Mouse (Mus musculus) cerebellum, postnatal 10 days (tissue): ENCODE measurements around the gene Ptgfrn.

Experiments used
- DNase-seq, 2 experiments: peaks; one replicate each; pipeline ENCODE4 v3.0.0; 2021; ENCODE audit warnings: mixed read lengths in 2 of 2

Gene Ptgfrn

DNA sequence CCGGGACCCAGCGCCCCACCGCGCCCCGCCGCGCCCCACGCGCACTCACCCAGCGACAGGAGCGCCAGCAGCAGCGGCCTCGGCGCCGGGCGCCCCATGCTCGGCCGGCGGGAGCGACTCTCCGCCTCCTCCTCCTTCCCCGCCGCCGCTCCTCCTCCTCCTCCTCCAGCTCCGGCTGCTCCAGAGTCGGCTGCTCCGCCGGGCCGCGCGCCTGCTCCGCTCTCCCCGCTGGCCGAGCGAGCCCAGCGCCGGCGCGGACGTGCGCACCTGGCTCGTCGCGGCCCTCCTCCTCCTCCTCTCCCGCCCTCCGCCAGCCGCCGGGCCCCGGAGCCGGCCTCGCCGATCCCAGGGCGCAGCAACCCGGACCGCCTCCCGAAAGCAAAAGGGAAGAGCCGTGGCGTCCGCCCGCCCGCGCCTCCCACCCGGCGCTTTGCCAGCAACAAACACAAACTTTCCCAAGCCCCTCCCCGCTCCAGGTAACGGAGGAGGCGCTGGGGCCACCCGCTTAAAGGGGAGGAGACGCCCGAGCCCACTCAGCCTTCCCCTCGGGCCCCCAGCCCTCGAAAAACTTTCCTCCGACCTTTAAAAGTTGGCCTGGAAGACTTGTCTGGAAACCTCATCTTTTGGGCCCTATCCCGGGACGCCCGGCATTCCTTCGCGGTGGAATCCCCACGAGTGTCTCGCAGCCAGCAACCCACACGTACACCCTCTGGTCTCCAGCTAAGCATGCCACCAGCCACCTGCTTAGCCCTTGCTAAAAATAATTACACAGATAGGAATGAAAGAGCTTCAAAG is at the start of gene Ptgfrn:
Gene Ptgfrn (minus strand): TSS at position 236 of the 795 bp plus-strand sequence.
- DNase-seq: peak; percentile 73 to 74

DNA sequence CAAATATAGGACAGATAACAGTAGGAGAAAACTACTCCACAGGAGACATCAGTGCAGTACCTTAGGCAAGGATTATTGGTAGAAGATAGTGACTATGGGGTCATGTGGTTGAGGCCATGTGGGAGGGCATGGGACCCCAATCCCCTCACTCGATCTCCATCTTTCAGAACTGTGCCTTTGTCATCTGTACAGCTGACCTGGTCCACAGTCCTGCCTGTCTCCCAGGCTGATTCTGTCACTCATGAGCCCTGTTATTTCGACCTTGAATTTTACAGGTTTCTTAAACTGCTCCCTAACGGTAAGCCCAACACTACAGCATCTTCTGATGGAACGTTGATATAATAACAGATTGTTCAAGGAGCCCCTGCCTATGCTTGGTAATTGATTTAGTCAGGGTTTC is 49.6 kb upstream of the Ptgfrn start:
- DNase-seq: no peak

DNA sequence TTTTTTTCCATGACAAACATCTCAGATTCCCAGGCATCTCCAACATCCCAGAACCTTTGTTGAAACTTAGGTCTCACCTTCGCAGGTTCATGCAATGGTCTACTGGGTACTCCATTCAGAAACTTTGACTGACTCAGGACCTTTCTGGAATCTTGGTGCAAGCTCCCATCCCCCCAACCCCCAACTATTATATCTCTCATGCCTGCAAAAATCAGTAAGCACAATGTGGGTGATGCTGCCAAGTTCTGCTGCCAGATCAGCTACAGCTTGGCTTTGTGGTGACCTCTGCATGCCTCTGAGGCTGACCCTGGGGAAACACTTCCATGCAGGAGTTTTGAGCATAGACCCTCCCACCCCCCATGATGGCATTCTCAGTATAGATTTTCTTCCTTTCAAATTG is 44.0 kb upstream of the Ptgfrn start:
- no peak for DNase-seq

DNA sequence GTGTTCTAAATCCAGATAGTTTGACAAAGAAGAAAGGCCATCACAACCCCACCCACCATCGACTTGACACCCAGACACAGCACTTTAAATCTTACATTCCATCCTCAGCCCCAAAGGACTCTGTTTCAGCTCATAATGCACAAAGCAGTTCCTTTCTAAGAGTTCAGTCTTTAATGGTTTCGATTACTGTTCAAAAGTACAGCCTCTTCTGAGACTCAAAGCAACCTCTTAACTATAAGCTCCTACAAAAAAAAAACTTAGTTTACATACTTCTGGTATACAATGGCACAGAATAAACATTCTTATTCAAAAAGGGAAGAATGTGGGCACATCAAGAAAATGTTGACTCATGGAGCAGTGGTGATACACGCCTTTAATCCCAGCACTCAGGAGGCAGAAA is 43.3 kb upstream of the Ptgfrn start:
- DNase-seq: no peak

DNA sequence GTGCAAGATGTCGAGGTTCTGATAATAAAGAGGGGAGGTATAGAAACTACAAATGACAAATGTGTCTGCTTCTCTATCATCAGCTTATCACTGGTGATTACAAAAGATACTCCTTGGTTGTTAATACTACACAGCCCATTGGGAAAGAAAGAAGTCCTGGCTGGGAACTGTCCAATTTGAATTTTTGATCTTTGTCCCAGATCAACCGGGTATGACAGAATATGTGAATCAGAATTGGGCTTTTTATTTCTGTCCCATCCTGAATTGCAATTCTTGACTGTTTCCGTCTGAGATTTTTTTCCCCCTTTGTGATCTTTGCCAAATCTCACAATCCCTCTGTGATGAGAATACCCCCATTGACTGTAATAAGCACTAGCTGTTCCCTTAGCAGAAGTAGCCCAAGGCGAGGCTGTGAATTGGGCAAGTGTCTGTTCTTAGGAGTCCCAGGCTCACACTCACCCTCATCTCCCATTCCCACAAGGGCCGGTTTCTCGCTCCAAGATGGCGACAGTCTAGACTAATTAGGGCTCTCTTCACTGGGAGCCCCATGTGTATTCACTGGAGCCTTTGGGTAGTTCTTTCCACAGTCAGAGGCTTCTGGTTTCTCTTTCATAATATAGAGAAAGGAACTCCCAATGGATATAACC is 36.2 kb upstream of the Ptgfrn start:
- peak in 1 of 2 experiments; percentile 33 for DNase-seq

DNA sequence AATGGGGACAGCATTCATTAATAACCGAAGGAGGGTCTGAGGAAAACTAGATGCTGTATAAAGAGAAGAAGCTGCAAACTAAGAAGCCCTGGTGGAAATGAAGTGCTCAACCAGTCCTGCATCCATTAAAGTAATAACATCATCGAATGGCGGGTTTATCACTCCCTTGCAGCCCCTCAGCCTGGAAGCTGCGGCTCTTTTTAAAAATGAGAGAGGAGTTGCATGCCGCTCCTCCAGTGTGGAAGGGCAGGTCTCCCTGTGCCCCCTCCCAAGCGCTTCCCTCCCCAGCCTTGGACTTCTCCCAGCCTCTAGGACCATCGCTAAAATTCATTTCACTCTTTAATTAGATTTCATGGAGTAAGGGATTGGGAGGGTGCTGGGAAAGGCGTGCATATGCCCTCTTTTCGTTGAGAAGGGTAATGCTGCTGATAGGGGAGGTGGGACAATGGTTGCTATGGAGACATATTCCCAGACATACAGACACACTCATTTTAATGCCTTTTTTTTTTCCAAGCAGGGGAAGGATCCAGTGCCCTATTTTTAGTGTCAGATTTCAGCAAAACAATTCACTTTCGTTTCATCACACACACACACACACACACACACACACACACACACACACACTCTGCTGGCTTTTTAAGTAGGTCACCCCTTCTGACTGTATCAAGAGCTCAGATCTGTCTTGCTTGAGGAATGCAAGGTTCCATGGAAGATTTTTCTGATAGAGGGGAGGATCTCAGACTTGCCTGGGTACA is 35.4 kb upstream of the Ptgfrn start:
- peak; percentile 60 to 62 for DNase-seq

DNA sequence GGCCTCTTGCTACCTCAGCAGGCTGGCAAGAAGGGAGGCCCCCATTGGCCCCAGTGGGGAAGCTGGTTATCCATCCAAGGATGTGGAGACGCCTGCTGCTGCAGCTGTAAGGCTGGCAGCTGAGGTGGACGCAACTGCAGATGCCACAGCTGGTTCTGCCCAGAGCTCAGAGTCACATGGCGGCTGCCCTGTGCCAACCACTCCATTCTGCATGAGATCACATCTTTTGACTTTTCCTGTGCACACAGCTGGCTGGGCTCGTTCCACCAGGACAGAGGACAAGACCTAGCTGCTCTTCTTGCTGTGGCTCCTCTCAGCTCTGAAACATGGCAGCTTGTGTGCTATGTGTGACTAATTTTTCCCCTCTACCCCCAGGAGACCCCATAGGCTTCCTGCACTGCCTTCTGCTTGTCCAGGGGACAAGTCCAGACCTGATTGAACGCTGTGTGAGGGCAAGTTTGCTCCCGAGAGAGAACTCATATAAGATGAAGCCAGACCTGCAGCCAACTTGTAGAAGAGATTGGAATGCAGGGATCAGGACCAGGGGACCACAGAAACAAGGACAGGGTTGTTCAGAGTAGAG is 34.4 kb upstream of the Ptgfrn start:
- peak in 1 of 2 experiments; percentile 25 for DNase-seq

DNA sequence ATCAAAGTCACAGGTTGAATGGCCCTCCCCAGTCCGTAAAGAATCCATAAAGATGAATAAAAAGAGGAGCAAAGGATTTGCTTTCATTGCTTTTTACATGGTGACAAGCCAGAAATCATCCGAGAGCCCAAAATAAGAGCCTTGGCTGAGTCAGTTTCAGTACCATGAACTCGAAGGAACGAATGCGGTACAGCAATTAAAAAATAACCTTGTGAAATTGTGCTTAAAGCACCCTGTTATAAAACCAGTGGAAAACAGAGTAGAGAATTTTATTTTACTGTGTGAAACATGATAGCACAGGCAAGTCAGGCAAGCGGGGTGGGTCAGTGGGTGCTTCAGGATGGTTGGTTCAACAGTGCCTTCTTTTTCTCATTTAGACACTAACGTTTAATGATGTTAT is 33.4 kb upstream of the Ptgfrn start:
- DNase-seq: no peak

DNA sequence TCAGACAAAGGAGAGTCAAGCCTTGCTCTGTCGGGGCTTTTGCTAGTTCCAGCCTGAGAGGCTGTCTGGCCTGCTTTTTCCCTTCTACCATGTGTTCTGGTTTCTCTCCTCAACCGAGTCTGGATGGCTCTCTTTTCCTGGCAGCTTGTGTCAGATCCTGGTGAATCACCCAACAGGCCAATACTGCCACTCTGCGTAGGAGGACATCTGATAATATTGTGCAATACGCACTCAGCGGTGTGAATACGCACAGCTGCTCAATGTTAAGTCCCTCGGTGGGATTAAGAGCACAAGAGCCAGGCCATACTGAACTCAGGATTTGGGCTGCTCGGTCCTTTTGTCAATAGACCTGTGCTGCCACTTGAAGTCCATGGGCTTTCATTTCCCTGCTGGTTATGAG is 31.8 kb upstream of the Ptgfrn start:
- peak; percentile 30 to 45 for DNase-seq

DNA sequence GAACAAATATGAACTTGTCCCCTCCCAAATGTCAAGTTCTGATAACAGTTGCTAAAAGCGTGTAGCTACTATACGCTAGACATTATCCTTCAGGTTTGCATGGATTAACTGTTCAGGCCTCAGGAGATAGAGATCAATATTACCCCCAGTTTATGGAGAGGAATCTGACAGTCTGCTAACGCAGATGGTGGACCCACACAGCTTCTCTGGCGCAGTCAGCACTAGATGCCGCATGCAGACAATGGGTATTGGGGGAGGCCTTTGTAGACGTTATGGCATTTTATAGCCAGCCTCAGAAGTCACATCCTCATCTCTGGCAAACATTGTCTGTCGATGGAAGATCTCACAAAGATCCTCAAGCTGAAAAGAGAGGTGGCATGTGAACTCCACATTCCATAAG is 29.9 kb upstream of the Ptgfrn start:
- DNase-seq: no peak

DNA sequence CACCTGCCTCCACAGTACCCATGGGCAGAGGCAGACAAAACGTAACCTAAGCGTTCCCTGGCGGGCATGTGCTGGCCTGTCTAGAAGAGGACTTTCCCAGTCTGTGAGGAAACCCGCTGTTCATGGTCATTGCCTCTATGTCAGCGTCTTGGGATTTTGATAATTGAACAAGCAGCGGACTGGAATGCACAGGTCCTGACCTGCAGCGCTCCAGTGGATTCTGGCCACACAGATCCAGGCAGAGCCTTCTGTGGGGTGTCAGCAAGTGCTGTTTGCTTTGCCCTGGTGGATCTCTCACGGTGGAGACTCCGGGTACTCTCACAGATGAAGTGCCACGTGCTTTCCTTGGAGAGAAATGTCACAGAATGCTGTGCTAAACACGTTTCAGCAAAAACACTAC is 26.4 kb upstream of the Ptgfrn start:
- no peak for DNase-seq

DNA sequence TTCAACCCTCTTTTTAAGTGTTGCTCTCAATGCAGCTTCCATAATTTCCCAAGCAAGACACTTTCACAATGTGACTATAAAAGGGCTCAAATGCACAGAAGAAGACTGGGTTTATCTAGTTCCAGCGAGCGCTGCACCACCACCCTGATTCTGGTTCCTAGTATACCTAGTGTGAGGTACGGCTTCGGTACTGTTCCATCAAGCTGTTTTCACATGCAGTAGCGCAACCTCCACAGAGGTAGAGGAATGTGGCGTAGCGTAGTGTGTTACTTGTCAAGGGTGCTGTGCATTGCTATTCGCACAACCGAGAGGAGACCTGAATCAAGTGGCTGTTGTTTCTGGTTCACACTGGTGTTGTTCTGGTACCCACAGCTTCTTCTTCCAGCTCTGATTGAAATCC is 24.8 kb upstream of the Ptgfrn start:
- DNase-seq: no peak

DNA sequence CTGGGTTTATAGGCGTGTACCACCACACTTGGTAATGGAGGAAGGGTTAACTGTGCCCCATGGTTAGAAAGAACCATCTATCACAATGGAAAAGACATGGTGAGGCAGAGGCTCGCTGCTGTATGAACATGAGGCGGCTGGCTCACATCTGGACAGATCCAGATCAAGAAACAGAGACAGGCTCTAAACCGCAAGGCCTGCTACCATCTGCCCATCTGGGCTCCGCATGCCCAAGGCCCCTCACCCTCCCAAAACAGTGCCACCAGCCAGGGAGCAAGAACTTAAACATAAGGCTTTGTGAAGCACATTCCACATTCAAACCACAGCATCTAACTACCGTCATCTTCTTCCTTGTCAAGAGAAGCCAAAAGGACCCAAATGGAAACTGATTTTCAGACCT is 22.9 kb upstream of the Ptgfrn start:
- no peak for DNase-seq

DNA sequence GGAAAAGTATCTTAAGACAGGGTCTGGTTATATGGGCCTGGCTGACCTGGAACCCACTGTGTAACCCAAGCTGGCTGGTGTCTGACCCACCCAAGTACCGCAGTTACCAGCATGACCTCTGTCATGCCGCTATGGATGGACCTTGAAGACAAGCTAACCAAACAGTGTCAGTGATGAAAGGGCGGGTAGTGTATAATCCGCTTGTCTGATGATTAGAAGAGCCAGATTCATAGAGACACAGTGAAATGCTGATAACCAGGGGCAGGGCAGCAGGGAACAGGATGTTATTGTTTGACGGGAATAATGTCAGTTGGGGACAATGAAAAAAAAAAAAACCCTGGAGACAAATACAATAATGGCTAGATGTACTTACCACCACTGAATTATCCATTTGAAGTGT is 21.7 kb upstream of the Ptgfrn start:
- DNase-seq: no peak

DNA sequence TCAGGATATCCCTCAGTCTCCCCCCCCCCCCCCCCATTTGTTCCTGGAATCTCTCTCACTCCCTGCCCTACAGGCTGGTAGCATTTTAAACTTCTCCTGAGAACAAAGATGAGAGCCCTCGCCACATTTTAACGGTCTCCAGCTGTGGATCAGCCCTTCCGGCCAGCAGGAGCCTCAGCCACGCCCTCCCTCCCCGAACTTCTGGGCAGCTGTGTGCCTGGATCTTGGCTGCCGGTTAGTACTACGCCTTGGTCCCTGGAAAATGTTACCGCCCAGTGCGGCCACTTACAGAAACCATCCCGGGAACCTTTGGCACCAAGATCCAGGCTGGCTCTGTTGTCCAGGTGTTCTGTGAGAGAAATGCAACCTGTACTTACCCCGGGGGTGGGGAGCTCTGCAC is 20.4 kb upstream of the Ptgfrn start:
- DNase-seq: no peak

DNA sequence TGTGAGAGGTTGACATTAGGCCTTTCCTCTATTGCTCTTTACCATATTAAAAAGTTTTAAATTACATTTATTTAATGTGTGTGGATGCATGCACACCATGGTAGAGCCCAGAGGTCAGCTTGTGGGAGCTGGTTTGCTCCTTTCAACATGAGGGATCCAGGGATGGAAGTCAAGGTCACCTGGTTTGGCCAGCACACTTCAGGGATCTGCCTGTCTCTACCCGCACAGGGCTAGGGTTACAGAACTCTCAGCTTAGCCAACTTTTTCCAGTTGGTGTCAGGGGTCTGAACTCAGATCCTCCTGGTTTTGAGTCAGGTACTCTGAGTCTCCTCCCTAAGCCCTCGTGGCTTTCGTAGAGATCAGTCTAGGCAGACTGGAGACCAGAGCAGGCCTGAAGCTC is 19.5 kb upstream of the Ptgfrn start:
- DNase-seq: no peak

DNA sequence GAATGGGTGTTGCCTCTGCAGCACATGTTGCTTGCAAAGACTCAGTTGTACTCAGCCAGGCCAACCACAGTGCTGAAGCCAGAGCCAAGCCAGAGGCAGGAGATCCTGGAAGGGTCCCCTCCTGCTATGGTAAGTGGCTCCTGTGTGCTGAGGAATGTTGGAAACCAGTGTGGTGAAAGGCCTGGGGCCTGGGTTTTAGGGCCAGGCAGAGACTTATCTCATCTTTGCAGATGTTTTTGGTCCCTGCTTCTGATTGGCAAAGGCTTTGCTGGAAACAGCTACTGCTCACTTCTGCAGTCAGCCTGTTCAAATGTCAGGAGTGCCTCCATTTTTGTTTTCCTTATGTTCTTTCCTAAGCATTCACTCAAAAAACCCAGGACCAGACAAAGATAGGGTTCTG is 19.0 kb upstream of the Ptgfrn start:
- DNase-seq: no peak

DNA sequence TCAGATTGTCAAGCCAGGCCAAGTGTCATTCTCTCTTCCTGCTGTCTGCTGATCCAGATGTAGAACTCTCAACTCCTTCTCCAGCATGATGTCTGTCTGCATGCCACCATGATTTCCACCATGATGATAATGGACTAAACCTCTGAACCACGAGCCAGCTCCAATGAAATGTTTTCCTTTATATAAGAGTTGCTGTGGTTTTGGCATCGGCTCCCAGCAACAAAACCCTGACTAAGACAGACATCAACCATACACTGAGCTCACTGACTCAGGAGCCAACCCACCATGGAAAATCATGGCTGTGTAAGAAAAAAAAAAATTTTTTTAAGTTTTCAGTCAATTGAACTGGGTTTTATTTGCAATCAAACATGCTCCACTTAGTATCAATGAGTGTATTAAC is 17.7 kb upstream of the Ptgfrn start:
- DNase-seq: no peak

DNA sequence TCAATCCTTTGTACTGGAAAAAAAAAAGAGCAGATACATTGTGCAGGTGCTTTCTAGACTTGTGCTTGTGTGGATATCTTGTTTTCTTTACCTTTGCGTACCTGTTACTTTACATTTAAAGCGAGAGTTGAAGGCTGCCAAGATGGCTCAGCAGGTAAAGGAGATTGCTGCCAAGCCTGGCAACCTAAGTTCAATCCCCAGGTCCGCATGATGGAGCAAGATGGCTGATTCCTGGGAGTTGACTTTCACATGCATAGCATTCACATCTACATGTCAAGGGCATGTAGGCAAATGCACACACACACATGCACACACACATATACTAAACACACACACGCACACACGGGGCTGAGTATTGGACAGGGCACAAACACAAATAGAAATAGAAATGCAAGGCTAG is 14.6 kb upstream of the Ptgfrn start:
- DNase-seq: no peak

DNA sequence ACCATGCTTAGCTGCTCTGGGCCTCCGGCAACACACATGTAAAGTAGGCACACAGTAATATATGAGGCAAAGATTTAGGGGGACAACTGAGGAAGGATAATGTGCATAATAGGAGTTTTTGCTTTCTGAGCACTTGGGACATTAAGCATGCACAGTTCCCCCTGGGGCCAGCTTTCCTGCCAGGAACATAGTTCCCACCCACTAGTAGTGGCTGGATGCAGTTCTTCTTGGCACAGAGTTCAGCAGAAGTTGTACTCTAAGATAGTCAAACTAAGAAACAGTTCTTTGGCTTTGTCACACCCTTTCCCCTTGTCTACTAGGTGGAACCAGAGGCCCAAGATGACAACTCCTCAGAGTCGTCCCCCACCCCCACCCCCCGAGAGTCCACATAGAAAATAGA is 12.4 kb upstream of the Ptgfrn start:
- DNase-seq: no peak

DNA sequence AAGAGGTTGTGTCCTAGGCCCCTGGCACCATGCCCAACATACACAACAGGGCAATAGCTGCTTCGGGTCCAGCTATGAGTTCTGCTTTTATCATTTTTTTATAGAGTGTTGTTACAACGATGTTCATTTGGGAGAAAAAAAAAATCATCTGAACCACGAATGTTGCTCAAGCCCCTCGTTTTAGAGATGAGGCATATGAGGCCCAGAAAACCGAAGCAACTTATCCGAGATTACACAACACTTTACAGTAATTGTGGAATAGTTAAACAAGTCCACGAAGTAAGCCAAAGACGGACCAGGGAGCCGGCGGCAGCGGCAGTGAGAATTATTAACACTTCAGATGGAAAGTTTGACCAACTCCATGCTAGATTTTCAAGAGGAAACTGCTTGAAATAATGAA is 7.7 kb upstream of the Ptgfrn start:
- no peak for DNase-seq

DNA sequence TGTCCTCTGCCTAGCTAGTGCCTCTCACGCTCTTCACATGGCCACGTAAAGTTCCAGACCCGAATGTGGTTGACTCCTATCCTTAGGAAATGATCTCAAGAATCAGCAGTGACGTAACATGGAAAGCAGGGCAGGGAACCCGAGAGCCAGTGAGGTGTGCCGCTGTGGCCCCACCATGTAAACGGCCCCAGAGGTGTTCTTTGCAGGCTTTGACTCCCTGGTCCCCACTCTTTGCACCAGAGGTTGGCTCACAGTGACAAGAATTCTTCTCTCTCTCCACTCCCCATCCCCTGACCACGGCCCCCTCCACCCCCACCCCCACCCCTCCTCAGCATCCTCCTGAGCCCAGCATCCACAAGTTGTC is 7.3 kb upstream of the Ptgfrn start:
- DNase-seq: no peak
